Mouse (Mus musculus): ENCODE results near the gene Tmem131.
A peak's percentile ranks its signal among the peaks of the same experiment; 100 is the strongest.

Gene Tmem131

DNA sequence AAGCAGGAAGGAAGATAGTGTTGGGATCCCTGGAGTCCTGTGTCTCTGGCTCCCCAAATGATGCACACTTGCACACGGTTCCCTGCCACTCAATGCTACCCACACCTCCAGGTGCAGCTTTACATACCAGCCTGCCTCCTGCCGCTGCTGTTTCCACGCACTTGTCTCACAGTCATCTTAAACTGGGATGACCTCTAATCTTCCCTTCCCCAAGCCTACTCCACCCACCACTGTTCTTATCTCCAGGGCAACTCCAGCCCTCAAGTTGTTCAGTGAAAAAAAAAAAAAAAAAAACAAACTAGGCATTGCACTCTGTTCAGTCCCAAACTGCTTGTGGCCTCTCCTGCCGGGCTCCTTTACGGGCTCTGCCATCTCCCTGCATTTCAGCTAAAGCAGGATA lies at the start of gene Tmem131:
TSS of gene Tmem131 (minus strand) at position 14 of the 400 bp plus-strand sequence.
- DNase-seq (ENCODE audit: low spot score in 2 of 2), result no peak

DNA sequence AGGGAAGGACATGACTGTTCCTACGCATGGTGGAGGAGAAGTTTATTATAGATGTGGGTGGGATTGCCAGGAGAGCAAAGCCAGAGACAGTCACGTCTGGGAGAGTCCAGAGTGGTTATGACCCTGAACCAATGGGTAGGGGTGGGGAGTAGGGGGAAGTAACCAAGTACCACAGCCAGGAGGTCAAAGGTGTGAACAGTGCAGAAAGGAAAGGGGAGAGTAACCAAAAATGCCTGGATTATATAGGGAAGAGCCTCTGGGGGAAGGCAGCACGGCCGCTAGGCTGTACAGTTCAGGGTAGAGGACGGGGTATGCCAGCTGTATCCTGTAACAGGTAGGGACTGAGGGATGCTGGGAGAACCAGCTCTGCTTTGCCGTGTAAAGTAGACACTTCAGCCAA lies 45.1 kb upstream of the Tmem131 start:
- DNase-seq (ENCODE audit: low spot score in 2 of 2), result no peak

DNA sequence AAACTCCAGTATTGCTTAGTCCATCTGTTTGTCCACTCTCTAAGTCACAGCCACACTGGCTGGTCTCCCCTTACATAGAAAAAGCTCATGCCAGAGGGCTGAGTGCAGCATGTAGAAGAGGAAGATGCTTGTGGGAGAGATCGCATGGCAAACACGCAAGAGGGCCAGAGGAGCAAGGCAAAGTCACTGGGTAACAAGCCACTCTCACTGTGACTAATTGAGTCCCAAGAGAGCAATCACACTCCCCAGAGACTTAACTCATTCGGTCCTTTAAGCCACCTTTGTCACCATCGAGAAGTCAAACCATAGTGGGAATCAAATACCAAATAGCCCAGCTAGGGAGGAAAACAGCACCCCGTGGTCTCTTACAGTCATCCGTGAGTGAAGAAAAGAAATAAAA lies 44.7 kb upstream of the Tmem131 start:
- no peak for DNase-seq (ENCODE audit: low spot score in 2 of 2)

DNA sequence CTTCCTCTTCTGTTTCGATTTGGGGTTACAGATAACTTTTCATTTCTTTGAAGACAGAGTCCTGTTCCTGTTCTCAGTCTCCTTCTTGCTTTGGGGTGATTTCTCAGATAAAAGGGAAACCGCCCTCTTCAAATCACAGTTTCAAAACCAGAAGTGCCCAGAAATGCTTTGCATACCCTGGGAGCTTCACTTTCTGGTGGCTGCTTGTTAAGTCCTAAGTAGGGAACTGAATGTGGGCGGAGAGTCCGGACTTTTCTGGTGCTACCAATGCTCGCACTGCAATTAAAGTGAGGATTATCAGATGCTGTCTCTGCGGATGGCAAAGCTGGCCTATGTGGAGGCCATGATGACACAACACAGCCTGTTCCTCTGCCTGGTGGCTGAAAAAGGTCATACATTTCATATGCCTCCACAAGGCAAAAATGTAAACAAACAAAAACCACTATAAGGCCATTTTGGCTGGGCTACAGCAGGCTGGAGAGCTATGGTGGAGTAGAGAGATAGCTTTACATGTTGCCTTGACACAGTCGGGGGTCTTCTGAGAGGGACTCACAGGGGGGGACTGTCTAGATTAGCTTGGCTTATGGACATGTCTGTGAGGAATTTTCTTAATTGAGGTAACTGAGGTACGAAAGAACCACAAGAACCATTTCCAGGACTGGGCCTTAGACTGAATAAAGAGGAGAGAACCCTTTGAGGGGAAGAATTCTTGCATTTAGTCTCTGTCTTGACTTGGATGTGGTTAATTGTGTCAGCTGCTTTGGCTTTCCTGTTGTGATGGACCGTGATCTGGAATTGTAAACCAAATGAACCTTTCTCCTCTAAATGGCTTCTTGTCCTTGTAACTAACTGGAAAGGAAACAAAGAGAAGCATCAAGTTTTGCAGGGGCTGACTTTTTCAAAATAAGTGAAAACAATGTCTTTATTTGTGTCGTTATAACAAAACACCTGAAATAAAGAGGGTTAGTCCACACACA lies 44.0 kb upstream of the Tmem131 start:
- DNase-seq (ENCODE audit: low spot score in 2 of 2), result no peak

DNA sequence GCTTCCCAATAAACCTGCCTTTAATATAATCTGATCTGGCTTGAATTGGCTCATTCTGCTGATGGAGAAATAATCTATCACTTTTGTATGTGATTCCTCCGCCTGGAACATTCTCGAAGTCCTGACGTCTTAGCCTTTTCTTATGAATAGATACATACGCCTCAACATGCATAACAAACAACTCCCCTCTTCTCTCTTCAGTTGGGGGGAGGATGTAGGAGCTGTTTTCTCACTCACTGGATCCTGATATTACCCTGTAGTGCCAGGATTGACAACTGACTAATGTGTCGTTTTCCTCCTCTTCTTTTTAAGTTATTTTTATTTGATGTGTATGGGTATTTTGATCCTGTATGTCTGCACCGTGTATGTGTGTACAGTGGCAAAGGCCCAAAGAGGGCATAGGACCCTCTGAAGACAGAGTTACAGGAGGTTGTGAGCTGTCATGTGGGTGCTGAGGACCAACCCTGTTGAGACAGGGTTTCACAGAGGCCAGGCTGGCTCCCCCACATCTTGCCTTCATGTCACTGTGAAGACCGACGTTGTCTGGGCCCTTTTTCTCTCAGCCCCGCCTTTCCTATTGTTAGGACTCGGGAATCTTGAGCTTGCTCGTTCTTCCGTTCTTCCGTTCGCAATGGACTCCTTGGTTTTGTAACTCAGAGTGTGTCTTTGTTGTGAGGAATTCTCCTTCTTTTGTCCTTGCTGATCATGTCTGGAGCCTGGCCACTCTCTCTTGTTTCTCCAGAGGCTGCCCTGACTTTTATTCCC lies 43.1 kb upstream of the Tmem131 start:
- no peak for DNase-seq (ENCODE audit: low spot score in 2 of 2)

DNA sequence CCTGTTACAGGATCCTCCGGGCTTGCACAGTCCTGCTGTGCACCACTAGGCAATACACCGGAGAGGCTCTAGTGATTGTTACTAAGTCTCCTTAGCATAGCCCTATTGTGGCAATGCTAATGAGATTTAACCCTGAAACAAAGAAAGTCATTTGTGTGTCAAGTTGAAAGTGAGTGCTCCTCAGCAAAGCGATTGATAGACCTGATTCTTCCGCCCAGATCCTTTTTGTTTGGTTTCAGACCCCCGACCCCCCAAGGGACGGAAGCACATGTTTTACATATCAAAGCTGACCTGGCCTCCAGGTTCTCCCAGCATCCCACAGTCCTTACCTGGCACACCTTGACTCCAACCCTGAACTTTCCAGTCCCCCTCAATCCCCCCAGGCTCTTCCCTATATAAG lies 42.4 kb upstream of the Tmem131 start:
- no peak for DNase-seq (ENCODE audit: low spot score in 2 of 2)

DNA sequence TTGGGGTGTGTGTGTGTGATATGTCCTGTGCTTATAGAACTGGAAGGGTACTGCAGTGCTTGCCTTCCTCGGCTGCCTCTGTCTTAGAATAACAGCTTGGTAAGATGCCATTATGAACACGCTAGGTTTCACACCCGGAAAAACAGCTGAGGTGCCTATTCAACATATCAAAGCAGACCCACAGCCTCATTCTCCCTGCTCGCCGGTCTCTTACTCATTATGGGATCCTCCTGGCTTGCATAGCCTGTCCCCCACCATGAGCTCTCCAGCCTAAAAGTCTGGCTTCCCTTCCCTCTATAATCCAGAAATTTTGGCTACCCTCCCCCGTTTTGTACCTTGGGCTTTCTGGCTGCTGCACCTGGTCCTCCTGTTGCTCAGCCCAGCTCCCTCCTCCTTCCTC lies 40.9 kb upstream of the Tmem131 start:
- no peak for DNase-seq (ENCODE audit: low spot score in 2 of 2)

DNA sequence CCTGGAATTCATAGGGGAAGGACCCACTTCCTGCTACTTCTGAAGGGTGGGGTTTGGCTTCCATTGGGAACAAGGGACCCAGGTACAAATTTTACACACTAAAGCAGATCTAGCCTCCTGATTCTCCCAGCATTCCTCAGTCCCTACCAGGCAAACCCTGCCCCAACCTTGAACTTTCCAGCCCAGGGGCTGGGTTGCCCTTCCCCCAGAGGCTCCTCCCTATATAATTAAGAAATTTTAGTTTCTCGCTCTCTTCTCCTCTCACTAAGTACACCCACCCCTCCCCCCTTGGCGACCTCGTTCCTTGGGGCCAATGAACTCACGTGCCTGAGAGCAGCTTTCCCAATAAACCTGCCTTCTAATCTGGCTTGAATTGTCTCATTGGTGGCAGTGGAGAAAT lies 40.3 kb upstream of the Tmem131 start:
- no peak for DNase-seq (ENCODE audit: low spot score in 2 of 2)

DNA sequence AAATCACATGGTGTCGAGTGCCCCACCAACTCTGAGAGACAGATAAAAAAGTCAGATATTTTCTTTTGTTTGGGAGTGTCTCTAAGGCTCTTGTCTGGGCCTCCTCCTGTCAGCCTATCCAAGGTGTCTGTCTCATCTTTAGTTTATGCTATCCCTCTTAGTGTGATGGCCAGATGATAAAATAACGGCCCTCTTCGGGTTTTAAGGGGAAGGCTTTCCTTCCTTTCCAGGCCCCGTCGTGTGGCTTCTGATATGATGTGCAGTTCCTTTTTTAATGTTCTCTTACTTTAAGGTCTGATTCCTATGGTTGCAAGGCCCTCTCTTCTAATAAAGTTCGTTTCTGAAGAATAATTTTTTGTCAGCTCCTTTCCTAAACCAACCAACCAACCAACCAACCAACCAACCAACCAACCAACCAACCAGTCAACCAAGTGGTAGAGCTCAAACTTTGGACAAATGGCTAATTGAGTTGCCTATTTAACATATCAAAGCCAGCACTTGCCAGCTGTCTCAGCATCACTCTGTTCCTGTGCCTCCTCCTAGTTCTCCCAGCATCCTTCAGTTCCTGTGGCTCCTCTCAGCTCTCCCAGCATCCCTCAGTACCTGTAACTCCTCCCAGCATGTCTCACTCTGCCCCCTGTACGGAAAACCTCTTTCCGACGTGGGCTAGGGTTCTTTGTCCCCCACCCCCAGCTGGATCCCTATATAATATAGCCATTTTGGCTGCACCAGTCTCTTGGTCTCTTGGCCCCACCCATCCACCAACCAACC lies 38.9 kb upstream of the Tmem131 start:
- DNase-seq (ENCODE audit: low spot score in 2 of 2), result no peak

DNA sequence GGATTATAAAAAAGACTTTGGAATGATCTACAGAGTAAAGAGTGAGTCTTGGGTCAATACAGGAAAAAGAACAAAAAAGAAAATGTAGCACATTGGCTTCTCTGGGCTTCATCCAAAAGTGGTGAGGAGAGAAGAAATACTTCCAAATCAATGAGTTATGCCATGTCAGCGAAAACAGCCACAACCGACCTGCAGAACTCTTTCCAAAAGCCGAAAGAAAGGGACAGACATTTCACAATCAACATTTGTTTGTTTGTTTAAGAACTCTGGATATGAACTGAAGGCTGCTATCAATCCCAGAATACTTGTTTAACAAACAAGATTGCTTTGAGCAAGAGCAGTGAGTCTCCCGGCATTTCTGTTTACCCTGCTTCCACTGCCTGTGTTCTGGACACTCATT lies 33.3 kb upstream of the Tmem131 start:
- DNase-seq (ENCODE audit: low spot score in 2 of 2), result no peak

DNA sequence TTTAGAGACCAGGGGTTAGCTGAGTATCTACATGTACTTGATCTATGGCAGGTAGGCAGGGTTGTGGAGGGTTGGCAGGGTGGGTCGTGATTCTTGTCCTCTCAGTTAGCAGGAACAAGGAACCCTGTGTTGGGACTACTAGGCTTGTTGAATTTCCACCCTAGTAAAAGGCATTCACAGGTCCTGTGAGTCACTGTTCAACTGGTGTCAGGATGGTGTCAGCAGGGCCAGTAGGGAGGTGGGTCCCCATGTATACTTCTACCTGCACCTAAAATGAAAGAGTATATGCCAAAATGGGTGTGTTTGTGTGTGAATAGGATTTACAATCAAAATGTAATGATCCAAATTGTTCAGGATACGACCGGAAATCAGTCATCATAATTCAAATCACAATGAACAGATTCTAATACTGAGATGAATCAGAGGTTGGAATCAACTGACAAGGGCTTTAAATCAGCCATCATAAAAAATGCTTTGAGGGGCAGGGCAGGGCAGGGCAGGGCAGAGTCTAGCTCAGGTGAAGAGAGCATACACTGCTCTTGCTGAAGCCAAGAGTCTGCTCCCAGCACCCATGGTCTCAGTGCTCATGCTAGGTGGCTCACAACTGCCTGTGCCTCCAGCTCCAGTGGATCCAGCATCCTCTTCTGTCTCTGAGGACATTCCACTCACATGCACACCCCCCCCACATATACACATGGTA lies 27.6 kb upstream of the Tmem131 start:
- DNase-seq (ENCODE audit: low spot score in 2 of 2), result no peak

DNA sequence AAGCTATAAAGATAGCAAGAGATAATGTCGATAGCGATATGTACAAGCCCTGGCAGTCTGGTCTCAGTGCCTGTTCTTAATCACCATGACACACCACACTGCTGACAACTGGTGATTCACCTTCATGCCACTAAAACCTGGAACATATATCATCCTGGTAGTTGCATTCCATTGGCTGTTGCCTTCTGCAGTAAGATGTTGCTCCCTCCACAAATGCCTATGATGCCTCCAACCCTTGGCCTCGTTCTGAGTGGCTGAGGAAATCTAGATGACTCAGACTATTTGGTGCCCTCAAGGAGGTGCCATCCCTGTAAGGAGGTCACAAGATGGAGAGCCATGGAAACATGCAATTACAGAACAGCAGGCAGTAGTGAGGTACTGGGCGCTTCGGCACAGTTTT lies 22.4 kb upstream of the Tmem131 start:
- DNase-seq (ENCODE audit: low spot score in 2 of 2), result no peak

DNA sequence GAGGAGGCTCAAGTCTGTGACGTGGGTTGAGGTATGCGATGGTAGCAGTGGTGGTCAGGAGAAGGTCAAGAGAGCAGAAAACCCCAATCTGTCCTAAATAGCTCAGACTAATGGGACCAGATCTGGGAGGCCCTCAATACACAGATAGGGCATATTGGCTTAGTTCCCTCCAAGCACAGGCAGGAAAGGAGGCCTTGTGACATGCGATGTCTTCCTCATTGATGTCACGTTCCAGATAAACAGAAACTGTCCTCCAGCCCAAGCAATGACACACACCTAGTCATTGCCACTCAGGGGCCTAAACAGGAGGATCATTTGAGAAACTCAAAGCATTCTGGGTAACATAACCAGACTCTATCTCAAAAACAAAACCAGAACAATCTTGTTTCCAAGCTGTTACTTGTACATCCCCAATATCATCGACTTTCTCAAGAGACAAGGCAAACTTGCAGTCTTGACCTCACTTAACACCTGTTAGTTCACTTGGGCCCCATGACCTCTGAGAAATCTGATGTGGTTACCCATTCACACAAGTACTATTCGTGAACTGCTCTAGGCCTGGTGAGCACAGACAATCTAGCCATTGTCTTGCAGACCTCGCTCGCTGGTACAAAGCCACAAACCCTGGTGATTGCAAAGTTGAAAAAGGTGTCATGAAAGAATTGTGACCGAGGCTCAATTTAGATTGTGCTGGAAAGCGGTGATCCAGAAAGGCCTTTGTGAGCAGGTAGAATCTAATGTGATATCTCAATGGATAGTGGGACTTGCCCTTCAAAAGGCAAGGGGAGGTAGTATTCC lies 19.1 kb upstream of the Tmem131 start:
- DNase-seq (ENCODE audit: low spot score in 2 of 2), result no peak

DNA sequence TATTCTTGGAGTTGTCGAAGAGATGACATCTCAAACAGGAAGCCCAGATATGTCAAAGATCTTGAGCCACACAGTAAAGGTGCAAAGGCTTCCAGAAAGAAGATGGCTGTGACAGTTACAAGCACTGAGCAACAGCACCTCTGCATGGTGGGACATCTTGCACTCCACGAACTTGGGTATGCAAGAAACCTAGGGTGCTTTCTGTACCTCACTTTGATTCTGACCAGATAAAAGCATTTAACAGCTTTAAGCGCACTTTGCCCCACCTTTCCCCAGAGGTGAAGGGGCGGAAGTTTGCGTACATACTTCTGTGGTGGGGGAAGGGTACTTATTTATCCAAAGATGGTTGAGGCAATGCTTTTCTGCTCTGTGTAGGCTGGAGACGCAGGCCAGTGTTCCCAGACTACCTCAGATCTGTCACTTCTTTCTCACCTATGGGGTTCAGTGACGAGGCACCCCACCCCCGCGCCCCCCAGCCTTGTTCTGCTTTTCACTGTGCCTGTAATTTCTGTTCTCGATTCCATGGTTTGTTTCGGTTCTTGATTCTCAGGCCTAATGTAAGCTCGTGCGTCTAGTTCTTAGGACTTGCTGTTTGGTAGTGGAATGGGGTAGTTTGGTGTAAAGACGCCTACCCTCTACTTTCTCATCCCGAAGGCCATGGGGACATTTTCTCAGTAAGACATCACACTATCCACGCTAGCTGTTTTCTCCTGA lies 17.2 kb upstream of the Tmem131 start:
- DNase-seq (ENCODE audit: low spot score in 2 of 2), result no peak

DNA sequence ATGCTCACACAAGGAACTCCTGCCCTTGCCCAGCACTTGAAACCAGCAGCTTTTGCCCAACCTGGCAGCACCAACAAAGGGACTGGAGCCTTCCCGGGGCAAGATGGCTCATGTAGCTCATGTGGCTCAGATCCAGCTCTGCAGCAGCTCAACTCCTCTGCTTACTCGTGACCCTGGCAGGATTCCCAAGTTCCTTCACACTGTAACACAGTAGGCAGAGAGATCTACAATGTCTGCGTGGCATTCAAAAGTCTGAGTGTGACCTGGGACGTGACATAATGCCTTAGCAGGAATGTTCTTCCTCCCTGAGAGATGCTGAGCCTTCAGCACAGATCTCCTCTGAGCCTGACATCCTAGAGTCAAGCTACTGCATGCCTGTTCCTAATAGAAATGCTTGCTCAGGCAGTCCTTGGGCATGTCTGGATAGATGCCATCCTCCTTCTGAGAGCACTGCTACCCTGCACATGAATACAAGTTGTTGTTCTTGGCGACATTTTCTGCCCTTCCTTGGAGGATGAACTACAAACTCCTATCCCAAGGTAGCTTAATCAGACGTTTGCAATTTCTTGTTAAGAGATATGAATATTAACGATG lies 6.2 kb upstream of the Tmem131 start:
- DNase-seq (ENCODE audit: low spot score in 2 of 2), result peak in 1 of 2 experiments; percentile 61

DNA sequence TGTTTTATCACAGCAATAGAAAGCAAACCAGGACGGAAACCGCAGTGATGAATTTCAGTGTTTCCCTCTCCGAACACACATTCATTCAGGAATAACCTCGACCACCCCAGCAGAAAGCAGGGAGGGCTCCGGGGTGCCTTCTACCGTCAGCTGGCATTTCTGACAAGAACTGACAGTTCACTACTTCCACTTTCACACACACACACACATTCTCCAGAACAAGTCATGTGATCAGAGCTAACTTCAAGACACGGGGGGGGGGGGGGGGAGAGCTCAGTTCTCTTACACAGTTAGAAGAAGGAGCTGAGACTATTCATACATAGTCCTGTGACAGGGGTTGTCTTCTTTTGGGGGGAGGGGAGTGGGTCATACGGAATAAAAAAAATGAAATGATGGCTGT lies 4.0 kb upstream of the Tmem131 start:
- no peak for DNase-seq (ENCODE audit: low spot score in 2 of 2)

DNA sequence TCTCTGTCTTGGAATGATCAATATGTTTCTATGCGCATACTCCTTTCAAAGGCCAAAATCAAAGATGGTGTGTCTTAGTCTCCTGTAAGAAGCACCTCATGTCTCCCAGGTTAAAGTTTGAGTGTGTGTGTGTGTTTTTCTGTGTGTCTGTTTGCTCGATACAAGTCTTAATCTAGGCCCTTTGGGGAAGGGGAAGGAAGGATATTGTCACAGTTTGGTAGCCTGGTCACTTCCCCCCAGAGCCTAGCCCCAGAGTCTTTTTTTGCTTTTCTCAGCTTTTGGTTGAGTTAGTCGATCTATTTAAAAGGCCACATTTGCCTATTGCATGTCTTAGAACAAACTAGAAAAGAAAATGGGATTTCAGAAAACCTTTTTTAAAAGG lies 3.1 kb downstream of the Tmem131 start:
- no peak for DNase-seq (ENCODE audit: low spot score in 2 of 2)

DNA sequence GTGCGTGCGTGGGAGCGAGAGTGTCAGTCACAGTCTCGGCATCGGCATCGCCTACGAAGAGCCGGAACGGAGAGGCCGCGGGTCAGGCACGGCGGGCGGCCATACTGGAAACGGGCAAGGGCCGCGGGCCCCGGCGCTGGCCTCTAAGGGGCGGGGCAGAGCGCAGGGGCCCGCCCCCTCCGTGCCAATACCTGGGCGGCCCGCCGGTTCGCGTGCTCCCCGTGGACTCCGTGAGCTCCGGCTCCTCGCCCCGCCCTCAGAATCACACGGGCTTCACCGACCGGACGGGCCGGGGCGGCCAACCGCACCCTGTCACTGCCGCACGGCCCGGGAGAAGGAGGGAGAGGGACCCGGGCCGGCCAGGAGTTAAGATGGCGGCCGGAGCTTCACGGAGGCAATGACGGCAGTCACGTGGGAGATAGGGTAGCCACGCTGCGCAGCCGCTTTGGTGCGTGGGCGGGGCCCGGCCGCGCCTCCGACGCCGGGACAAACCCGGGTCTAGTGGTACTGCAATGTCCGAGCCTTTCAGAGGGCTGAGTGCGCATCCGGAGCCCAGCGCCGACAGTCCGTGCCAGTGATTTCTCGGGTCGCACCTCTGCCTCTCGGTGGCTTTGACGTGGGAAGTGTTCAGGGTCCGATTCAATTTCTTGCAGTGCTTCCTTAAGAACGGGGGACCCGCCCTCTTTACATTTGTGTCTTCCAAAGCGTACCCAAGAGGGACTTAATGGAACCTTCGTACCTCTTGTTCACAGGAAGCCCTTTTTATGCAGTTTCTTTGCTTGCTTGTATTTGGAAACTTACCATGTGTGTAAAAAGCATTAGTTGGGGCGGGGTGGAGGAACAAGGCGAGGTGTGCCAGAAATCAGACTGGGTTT lies 3.7 kb downstream of the Tmem131 start:
- DNase-seq (ENCODE audit: low spot score in 2 of 2), result peak; percentile 83 to 90
